Mouse (Mus musculus) CD4-positive, CD25-positive, alpha-beta regulatory T cell, adult 2 months (primary cell): ENCODE measurements around the gene Prtg.
A peak's percentile ranks its signal among the peaks of the same experiment; 100 is the strongest.

ENCODE experiments used
- DNase-seq: peaks from one replicate; pipeline ENCODE4 v3.0.0-alpha.2; 2012; ENCODE audit warnings: low read depth, low spot score

Gene Prtg

DNA sequence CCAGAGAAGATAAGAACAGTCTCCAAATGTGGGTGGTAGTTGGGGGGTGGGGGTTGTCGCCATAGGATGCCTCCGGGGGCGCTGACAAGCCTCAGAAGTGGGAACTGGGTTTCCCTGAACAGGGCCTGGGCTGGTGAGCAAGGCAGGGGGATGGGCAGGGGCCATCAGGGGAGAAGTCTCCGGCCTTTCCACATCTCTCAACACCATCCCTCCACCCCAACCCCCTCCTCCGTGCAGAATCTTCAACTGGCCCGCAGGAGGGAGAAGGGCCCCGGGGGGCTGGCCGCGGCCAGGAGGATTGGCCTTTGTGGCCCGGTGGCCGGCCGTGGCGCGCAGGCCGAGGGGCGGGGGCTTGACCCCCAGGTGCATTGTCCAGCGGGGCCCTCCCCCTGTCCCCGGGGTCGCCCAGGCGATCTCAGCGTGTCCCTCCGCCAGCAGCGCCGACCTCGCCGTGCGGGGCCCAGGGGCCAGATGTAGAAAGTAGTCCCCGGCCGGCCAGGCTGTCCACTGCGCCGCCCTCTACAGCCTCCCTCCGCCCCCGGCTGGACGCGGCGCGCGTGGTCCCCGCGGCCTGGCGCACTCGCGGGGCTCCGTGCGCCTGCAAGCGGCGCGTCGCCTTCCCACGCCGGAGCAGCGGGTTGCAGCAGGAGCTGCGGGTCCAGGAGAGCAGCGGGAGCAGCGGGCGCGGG, at the start of gene Prtg:
Gene Prtg (plus strand): TSS at position 144 of the 689 bp plus-strand sequence.
- DNase-seq = no peak

GRCm38 (mm10) chr9:72757143-72757542, 49.5 kb upstream of the Prtg start:
- DNase-seq = no peak

DNA sequence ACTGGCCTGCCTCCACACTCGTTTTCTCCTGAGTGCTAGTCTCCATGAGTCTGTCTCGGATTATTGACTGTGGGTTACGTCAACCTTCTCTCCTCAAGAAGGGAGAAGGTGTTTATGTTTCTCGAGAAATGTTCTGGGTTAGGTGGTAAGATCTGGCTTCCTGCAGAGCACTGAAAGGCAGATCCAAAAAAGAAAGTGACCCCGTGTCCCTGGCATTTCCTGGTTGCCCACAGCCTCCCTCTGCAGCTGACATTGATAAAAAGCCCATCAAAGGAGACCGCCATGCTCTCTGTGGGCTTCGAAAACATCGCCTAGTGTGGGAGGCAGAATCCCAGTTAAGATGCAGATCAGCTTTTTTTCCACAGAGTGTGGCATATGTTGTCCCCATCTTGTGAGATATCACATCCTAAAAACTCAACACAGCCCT, 48.0 kb upstream of the Prtg start:
- no peak for DNase-seq

GRCm38 (mm10) chr9:72763050-72763718, 43.5 kb upstream of the Prtg start:
- DNase-seq = no peak

- DNase-seq = peak; percentile 89
Measured at GRCm38 (mm10) chr9:72766789-72767349, 39.8 kb upstream of the Prtg start.

- DNase-seq = no peak
Measured at GRCm38 (mm10) chr9:72775022-72775421, 31.7 kb upstream of the Prtg start.

GRCm38 (mm10) chr9:72779004-72779403, 27.7 kb upstream of the Prtg start:
- no peak for DNase-seq

DNA sequence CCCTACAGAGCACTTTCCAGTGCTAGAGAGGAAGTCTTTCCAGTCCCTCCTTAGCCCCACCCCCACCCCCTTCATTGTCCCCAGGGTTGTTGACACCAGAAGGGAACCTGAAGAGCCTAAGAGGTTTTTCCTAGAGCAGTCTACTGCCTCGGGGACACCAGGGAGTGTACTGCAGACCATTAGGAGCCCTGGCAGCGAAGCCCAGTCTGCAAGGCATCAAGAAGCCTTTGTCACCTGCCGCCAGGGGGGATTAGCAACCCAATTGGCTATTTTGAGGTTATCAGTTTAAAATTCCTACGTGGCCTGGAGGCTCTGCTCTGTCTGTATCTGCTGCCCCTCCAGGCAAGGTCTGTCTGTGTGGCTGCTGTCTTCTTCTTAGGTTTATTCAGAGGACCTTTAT, 26.9 kb upstream of the Prtg start:
- no peak for DNase-seq

GRCm38 (mm10) chr9:72780694-72781093, 26.0 kb upstream of the Prtg start:
- DNase-seq = no peak

DNA sequence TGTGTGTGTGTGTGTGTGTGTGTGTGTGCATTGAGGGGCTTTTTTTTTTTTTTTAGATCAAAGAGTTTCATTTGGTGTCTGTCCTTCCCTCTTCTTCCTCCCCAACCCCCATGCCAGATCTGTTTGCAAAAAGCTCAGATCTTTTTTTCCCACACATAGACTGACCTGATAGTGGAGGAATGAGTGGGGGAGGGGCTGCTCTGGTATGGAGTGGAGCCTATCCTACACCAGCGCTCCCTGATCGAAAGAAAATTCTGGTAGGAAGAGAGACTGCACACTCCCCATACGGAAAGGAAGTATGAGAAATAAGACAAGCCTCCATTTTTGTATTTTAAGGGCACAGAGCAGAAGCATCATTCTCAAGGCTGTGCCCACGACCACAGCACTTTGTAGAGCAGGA, 25.2 kb upstream of the Prtg start:
- DNase-seq = no peak

- no peak for DNase-seq
Measured at GRCm38 (mm10) chr9:72782121-72782520, 24.6 kb upstream of the Prtg start.

- no peak for DNase-seq
Measured at GRCm38 (mm10) chr9:72787732-72788131, 18.9 kb upstream of the Prtg start.

- DNase-seq = no peak
Measured at GRCm38 (mm10) chr9:72790530-72791212, 16.0 kb upstream of the Prtg start.

GRCm38 (mm10) chr9:72791213-72791582, 15.5 kb upstream of the Prtg start:
- DNase-seq = no peak

- DNase-seq = no peak
Measured at GRCm38 (mm10) chr9:72791681-72792080, 15.0 kb upstream of the Prtg start.

DNA sequence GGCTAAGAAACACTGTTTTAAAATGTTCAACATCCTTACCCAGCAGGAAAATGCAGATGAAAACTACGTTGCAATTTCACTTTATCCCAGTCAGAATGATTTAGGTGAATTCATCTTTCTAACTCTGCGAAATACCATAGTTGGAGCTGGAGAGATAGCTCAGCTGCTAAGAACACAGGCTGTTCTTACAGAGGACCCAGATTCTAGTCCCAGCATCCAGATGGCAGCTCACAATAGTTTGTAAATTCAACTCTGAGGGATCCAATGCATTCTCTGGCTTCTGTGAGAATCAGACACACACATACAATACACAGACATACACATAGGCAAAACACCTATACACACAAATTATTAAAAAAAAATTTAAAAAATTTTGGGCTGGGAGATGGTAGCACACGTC, 11.4 kb upstream of the Prtg start:
- no peak for DNase-seq

DNA sequence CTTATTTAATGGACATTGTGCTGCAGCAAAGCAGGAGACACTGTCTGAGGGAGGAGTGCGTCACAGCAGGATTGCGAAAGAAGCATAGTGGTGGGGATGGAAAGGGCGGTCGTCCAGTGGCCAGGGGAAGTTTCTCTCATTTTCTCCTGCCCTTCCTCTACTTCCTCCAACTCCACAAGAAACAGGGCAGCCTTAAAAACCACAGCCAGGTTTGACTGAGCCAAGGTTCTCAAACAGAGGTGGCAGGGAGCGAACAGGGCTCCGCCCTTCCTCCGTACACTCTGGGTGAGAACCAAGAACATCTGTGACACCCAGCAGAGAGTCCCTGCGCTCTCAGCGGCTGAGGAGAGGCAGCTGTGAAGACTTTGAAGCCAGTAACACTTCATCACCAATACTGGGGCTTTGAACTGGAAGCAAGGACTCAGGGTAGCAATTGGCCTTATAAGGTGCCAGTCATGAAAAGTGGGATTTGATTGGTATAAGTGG, 9.5 kb upstream of the Prtg start:
- DNase-seq = peak; percentile 48

DNA sequence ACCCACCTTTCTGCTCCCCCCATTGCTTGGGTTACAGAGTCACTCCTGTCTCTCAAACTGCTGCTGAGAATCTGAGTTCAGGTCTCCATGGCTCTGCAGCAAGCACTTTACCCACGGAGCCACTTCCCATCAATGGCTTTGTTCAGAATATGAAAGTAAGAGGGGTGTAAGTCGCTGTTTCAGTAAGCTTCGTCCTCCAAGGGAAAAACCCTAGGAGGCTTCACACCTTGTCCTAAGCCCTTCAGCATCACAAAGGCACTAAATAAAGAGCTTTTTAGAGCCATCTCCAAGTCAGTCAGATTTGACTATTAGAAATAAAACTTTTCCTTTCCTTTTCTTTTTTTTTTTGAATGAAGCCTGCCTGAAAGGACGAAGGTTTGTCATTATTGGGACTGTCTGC, 3.4 kb upstream of the Prtg start:
- no peak for DNase-seq

DNA sequence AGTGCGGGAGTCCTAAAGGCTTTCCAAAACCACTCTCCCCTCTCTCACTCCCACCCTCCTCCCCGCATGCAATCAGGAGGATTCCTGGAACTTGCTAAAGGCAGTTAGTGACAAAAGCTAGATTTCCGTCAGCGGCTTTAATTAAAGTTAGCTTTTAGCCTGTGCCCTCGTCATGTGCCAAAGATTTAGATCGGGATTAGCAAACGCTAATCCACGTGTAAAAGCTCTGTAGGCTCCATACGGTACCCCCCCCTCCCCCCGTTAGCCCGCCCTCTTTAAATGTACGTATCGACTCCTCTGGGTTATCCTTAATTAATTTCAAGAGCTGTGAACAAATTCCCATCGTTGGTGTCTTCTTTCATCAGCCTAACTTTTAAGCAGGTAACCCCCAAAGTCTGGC, 528 bp upstream of the Prtg start:
- DNase-seq = no peak

GRCm38 (mm10) chr9:72807420-72808005, 839 bp downstream of the Prtg start:
- DNase-seq = no peak

DNA sequence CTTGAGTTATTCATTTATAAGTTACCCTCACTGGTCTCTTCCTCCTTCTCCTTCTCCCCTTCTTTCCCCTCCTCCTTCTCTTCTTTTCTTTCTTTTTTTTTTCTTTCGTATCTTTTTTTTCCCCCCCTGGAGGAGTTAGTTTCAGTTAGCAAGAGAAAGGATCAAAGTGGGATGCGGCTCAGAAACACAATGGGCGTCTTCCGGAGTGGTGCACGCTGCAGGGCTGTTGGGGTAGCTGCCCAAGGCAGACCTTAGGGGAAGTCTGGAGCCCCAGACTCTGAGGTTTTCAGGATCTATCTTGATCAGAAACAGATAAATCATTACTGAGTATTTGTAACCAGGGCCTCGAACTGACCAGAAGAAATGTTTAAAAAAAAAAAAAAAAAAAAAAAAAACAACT, 1.5 kb downstream of the Prtg start:
- DNase-seq = no peak

- no peak for DNase-seq
Measured at GRCm38 (mm10) chr9:72808586-72808985, 1.9 kb downstream of the Prtg start.
